In the genomic region with DNA sequence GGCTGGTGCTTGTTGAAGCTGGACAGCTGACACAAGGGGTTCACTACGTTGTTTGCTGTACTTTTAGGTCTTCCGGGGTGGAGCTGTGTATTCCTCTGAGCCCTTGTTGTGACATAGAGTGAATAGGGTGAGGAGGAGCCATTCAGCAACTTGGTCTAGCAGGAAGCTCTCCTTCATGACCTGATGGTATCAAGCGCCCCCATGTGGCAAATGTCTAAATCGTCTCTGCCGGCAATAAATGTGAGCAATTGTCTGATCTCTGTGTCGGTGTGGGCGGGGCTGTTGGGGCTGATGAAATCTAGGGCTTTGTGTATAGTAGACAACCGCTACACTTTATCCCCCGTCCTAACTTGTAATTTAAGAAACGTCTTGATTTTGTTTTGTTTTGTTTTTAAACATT, we compare ENCODE assay signal across 8 mouse cellular contexts.
A peak's percentile ranks its signal among the peaks of the same experiment; 100 is the strongest.
DNase-seq lines count a peak whose midpoint lies in the region; ATAC-seq lines count a peak whose summit lies in the region.

No protein-coding gene starts in this region.

- H3K4me1 ChIP-seq in hindbrain, embryonic 12.5 days, result 0 out of 2 replicates have a peak, but pooled peaks cover 2% of the 10 kb centered on the region

- no peak overlapping the region for H3K9ac ChIP-seq in hindbrain, embryonic 12.5 days

- peak; percentile 97 for DNase-seq in NIH3T3 (ENCODE audit: low read depth)
- peak; percentile 91 to 95 for DNase-seq in cerebellum, postnatal 14 days
- DNase-seq in frontal cortex, postnatal 14 days (ENCODE audit: low spot score in 2 of 2), result peak; percentile 69 to 79
- DNase-seq in layer of hippocampus, postnatal 14 days (ENCODE audit: low spot score in 2 of 2), result peak; percentile 80 to 90
- peak; percentile 92 for DNase-seq in lung, postnatal 14 days
- peak; percentile 64 for DNase-seq in retina, adult 2 months (ENCODE audit: low read depth, low spot score)
- DNase-seq in thymus, postnatal 25 days, result peak; percentile 88

- no peaks in the 10 kb centered on the region for H3K27me3 ChIP-seq in hindbrain, embryonic 12.5 days

- H3K27ac ChIP-seq in hindbrain, embryonic 12.5 days, result no peak overlapping the region

- 4% methylated on average over 10 of the region's 10 CpGs for WGBS in hindbrain, embryonic 12.5 days

- H3K4me3 ChIP-seq in hindbrain, embryonic 12.5 days, result no peak overlapping the region

- no peaks in the 10 kb centered on the region for H3K36me3 ChIP-seq in hindbrain, embryonic 12.5 days

- peak overlapping the region; percentile 32; the same call in 1 of the 2 replicates for H3K4me2 ChIP-seq in hindbrain, embryonic 12.5 days (replicated peaks)

- H3K9me3 ChIP-seq in hindbrain, embryonic 12.5 days (replicated peaks), result no peaks in the 10 kb centered on the region

- ATAC-seq in hindbrain, embryonic 12.5 days (ENCODE audit: low FRiP score), result peak; percentile 89
